Mouse (Mus musculus) hindbrain, embryonic 12.5 days (tissue): ENCODE data around the gene Psen2. TPM values are rescaled to one million over a fixed set of nuclear protein-coding genes. Genes with fewer than 3 reads are reported as not detected.

Experiments
- ATAC-seq: fragments of 200-750 bp; cut with Nextera tagmentation; 2 replicates; pipeline ENCODE4 v1.8.0; 2017; ENCODE audit warnings: moderate TSS enrichment; ENCODE audit not compliant: low FRiP score
- H3K27ac ChIP-seq: fragments of 300-500 bp; sonication (generic); 2 replicates; pipeline ENCODE4 v1.5.1; 2016; ENCODE audit warnings: mild to moderate bottlenecking
- H3K27me3 ChIP-seq: fragments of 300-500 bp; sonication (generic); 2 replicates; pipeline ENCODE4 v1.6.1; 2016; ENCODE audit warnings: mild to moderate bottlenecking
- H3K36me3 ChIP-seq: fragments of 300-500 bp; sonication (generic); 2 replicates; pipeline ENCODE4 v1.6.1; 2016; ENCODE audit warnings: mild to moderate bottlenecking
- H3K4me1 ChIP-seq: fragments of 300-500 bp; sonication (generic); 2 replicates; pipeline ENCODE4 v1.6.1; 2016
- H3K4me2 ChIP-seq: fragments of 300-500 bp; sonication (generic); replicated peaks from 2 replicates; pipeline ENCODE4 v1.6.1; 2016; ENCODE audit warnings: mild to moderate bottlenecking
- H3K4me3 ChIP-seq: fragments of 300-500 bp; sonication (generic); 2 replicates; pipeline ENCODE4 v1.5.1; 2016; ENCODE audit warnings: mild to moderate bottlenecking
- H3K9ac ChIP-seq: fragments of 300-500 bp; sonication (generic); 2 replicates; pipeline ENCODE4 v1.6.1; 2016; ENCODE audit warnings: mild to moderate bottlenecking, moderate library complexity
- H3K9me3 ChIP-seq: fragments of 300-500 bp; sonication (generic); replicated peaks from 2 replicates; pipeline ENCODE4 v1.6.1; 2016; ENCODE audit warnings: mild to moderate bottlenecking
- WGBS: fragments of 180-500 bp; shearing (Covaris S2); methylation state at CpG from one replicate; pipeline ENCODE4 v1.1.7; 2016; 5-methylcytosine and 5-hydroxymethylcytosine counted together
- polyA plus RNA-seq: library from polyadenylated mRNA; unstranded; fragments of >200 nt; fragmentation: Nextera tagmentation; extraction: Ambion mirVana; gene quantifications from 2 replicates; pipeline ENCODE4 v1.2.1, GENCODE M21; 2016

Gene Psen2
- polyA plus RNA-seq = 10.3 and 10.4 TPM in 2 replicates

GRCm38 (mm10) chr1:180263364-180263997, at the start of gene Psen2:
TSS of gene Psen2 (minus strand) at chr1:180263438.
- H3K9me3 ChIP-seq = no peaks in the 10 kb centered on the region
- whole genome bisulfite sequencing = 19% methylated on average over 7 of the region's 7 CpGs
- H3K4me1 ChIP-seq = peaks cover 7% of the 10 kb centered on the region; the same call in 1 of the 2 replicates
- H3K27ac ChIP-seq = no peak within 1 kb of the TSS
- no peak within 1 kb of the TSS for H3K4me3 ChIP-seq
- no peaks in the 10 kb centered on the region for H3K36me3 ChIP-seq
- ATAC-seq = no peak
- no peak within 1 kb of the TSS for H3K4me2 ChIP-seq
- H3K9ac ChIP-seq = no peak within 1 kb of the TSS
- peaks cover 8% of the 10 kb centered on the region; the same call in 1 of the 2 replicates for H3K27me3 ChIP-seq

- Histone ChIP-seq H3K36me3 (no peaks in the 10 kb centered on the region), H3K9me3 (no peaks in the 10 kb centered on the region), H3K4me2 (peak overlapping the region; percentile 55), H3K27ac (peak overlapping the region; percentile 83), H3K4me1 (peaks cover 19% of the 10 kb centered on the region), H3K27me3 (no peaks in the 10 kb centered on the region), H3K4me3 (0 out of 2 replicates have a peak overlapping the region, but pooled peaks have one; percentile 28), H3K9ac (no peak overlapping the region)
- ATAC-seq = peak; percentile 81
- 19% methylated on average over 6 of the region's 6 CpGs for WGBS
Observed at GRCm38 (mm10) chr1:180312792-180313311, 49.6 kb upstream of the Psen2 start.

GRCm38 (mm10) chr1:180312286-180312685, 49.0 kb upstream of the Psen2 start:
- 30% methylated on average over 6 of the region's 6 CpGs for WGBS
- H3K4me2 ChIP-seq = peak overlapping the region; percentile 55; the same call in 1 of the 2 replicates
- H3K27ac ChIP-seq = peak overlapping the region; percentile 83
- no peak overlapping the region for H3K9ac ChIP-seq
- no peak for ATAC-seq
- H3K9me3 ChIP-seq = no peaks in the 10 kb centered on the region
- no peaks in the 10 kb centered on the region for H3K27me3 ChIP-seq
- peaks cover 19% of the 10 kb centered on the region for H3K4me1 ChIP-seq
- no peaks in the 10 kb centered on the region for H3K36me3 ChIP-seq
- no peak overlapping the region for H3K4me3 ChIP-seq

- H3K4me3 ChIP-seq = no peak overlapping the region
- no peak overlapping the region for H3K9ac ChIP-seq
- no peaks in the 10 kb centered on the region for H3K27me3 ChIP-seq
- H3K4me2 ChIP-seq = no peak overlapping the region
- WGBS = 78% methylated on average over 4 of the region's 4 CpGs
- no peak for ATAC-seq
- peaks cover 18% of the 10 kb centered on the region for H3K4me1 ChIP-seq
- no peak overlapping the region for H3K27ac ChIP-seq
- H3K36me3 ChIP-seq = no peaks in the 10 kb centered on the region
- H3K9me3 ChIP-seq = no peaks in the 10 kb centered on the region
Observed at GRCm38 (mm10) chr1:180308897-180309296, 45.7 kb upstream of the Psen2 start.

GRCm38 (mm10) chr1:180307661-180308060, 44.4 kb upstream of the Psen2 start:
- Histone ChIP-seq H3K4me2 (no peak overlapping the region), H3K9me3 (no peaks in the 10 kb centered on the region), H3K9ac (no peak overlapping the region), H3K36me3 (no peaks in the 10 kb centered on the region), H3K4me1 (peaks cover 13% of the 10 kb centered on the region), H3K27ac (no peak overlapping the region), H3K4me3 (no peak overlapping the region), H3K27me3 (no peaks in the 10 kb centered on the region)
- ATAC-seq = no peak
- 57% methylated on average over 2 of the region's 2 CpGs for WGBS

GRCm38 (mm10) chr1:180306889-180307288, 43.7 kb upstream of the Psen2 start:
- Histone ChIP-seq H3K4me3 (no peak overlapping the region), H3K9me3 (no peaks in the 10 kb centered on the region), H3K27ac (no peak overlapping the region), H3K36me3 (no peaks in the 10 kb centered on the region), H3K4me2 (no peak overlapping the region), H3K27me3 (no peaks in the 10 kb centered on the region), H3K9ac (no peak overlapping the region), H3K4me1 (peaks cover 6% of the 10 kb centered on the region; the same call in 1 of the 2 replicates)
- WGBS = 79% methylated on average over 9 of the region's 9 CpGs
- no peak for ATAC-seq

- H3K4me2 ChIP-seq = no peak overlapping the region
- no peaks in the 10 kb centered on the region for H3K36me3 ChIP-seq
- no peak overlapping the region for H3K27ac ChIP-seq
- 0 out of 2 replicates have a peak, but pooled peaks have one; percentile 29 for ATAC-seq
- no peaks in the 10 kb centered on the region for H3K9me3 ChIP-seq
- no peak overlapping the region for H3K4me3 ChIP-seq
- H3K9ac ChIP-seq = no peak overlapping the region
- WGBS = 41% methylated on average over 5 of the region's 5 CpGs
- H3K27me3 ChIP-seq = no peaks in the 10 kb centered on the region
- peaks cover 6% of the 10 kb centered on the region; the same call in 1 of the 2 replicates for H3K4me1 ChIP-seq
Observed at GRCm38 (mm10) chr1:180303600-180303999, 40.4 kb upstream of the Psen2 start.

- whole genome bisulfite sequencing = 57% methylated on average over 12 of the region's 12 CpGs
Observed at GRCm38 (mm10) chr1:180302253-180303120, 39.2 kb upstream of the Psen2 start.

GRCm38 (mm10) chr1:180300997-180301396, 37.8 kb upstream of the Psen2 start:
- Histone ChIP-seq H3K27ac (no peak overlapping the region), H3K36me3 (no peaks in the 10 kb centered on the region), H3K27me3 (no peaks in the 10 kb centered on the region), H3K9me3 (no peaks in the 10 kb centered on the region), H3K4me1 (peaks cover 12% of the 10 kb centered on the region; the same call in 1 of the 2 replicates), H3K4me3 (no peak overlapping the region), H3K9ac (no peak overlapping the region), H3K4me2 (no peak overlapping the region)
- no peak for ATAC-seq
- WGBS = 54% methylated on average over 4 of the region's 4 CpGs

More at GRCm38 (mm10) chr1:180302253-180303120, 39.2 kb upstream of the Psen2 start:
- no peaks in the 10 kb centered on the region for H3K9me3 ChIP-seq
- H3K4me3 ChIP-seq = no peak overlapping the region
- no peaks in the 10 kb centered on the region for H3K36me3 ChIP-seq
- H3K27ac ChIP-seq = no peak overlapping the region
- peaks cover 11% of the 10 kb centered on the region; the same call in 1 of the 2 replicates for H3K4me1 ChIP-seq
- H3K27me3 ChIP-seq = no peaks in the 10 kb centered on the region
- no peak for ATAC-seq
- H3K4me2 ChIP-seq = no peak overlapping the region
- no peak overlapping the region for H3K9ac ChIP-seq

GRCm38 (mm10) chr1:180300292-180300691, 37.1 kb upstream of the Psen2 start:
- Histone ChIP-seq H3K27ac (no peak overlapping the region), H3K4me2 (no peak overlapping the region), H3K4me3 (no peak overlapping the region), H3K9me3 (no peaks in the 10 kb centered on the region), H3K27me3 (no peaks in the 10 kb centered on the region), H3K36me3 (no peaks in the 10 kb centered on the region), H3K9ac (no peak overlapping the region), H3K4me1 (peaks cover 12% of the 10 kb centered on the region; the same call in 1 of the 2 replicates)
- ATAC-seq = no peak
- WGBS = 91% methylated on average over 4 of the region's 4 CpGs

- ATAC-seq = no peak
- H3K4me1 ChIP-seq = peaks cover 12% of the 10 kb centered on the region; the same call in 1 of the 2 replicates
- 90% methylated on average over 4 of the region's 4 CpGs for WGBS
- H3K27ac ChIP-seq = no peak overlapping the region
- H3K9me3 ChIP-seq = no peaks in the 10 kb centered on the region
- no peaks in the 10 kb centered on the region for H3K36me3 ChIP-seq
- H3K9ac ChIP-seq = no peak overlapping the region
- no peaks in the 10 kb centered on the region for H3K27me3 ChIP-seq
- no peak overlapping the region for H3K4me2 ChIP-seq
- H3K4me3 ChIP-seq = no peak overlapping the region
Observed at GRCm38 (mm10) chr1:180299697-180300096, 36.5 kb upstream of the Psen2 start.

- H3K9ac ChIP-seq = no peak overlapping the region
- no peaks in the 10 kb centered on the region for H3K36me3 ChIP-seq
- H3K27me3 ChIP-seq = no peaks in the 10 kb centered on the region
- H3K27ac ChIP-seq = no peak overlapping the region
- no peak overlapping the region for H3K4me3 ChIP-seq
- no peaks in the 10 kb centered on the region for H3K9me3 ChIP-seq
- ATAC-seq = no peak
- no peak overlapping the region for H3K4me2 ChIP-seq
- 0 out of 2 replicates have a peak, but pooled peaks cover 8% of the 10 kb centered on the region for H3K4me1 ChIP-seq
- 89% methylated on average over 9 of the region's 9 CpGs for whole genome bisulfite sequencing
Observed at GRCm38 (mm10) chr1:180296088-180296487, 32.9 kb upstream of the Psen2 start.
